Mouse (Mus musculus): ENCODE results near the gene Olfr1320. TPM values are rescaled to one million over a fixed set of nuclear protein-coding genes. Genes with fewer than 3 reads are reported as not detected.

Gene Olfr1320
- not detected in 2 replicates for polyA plus RNA-seq (2012; ENCODE audit: low replicate concordance)

GRCm38 (mm10) chrX:49672033-49672432 lies at the start of gene Olfr1320:
TSS of gene Olfr1320 (plus strand) at chrX:49672333.

Other genes starting within 250 kb of the Olfr1320 start
- not detected in 2 replicates for gene Arhgap36, start 208.4 kb upstream of the Olfr1320 start, polyA plus RNA-seq (2012; ENCODE audit: low replicate concordance)
- not detected in 2 replicates for gene Olfr1321, start 62.7 kb downstream of the Olfr1320 start, polyA plus RNA-seq (2012; ENCODE audit: low replicate concordance)
- gene Igsf1, start 125.4 kb downstream of the Olfr1320 start, polyA plus RNA-seq (2012; ENCODE audit: low replicate concordance), result not detected in 2 replicates
- gene Olfr1322, start 219.2 kb downstream of the Olfr1320 start, polyA plus RNA-seq (2012; ENCODE audit: low replicate concordance), result not detected in 2 replicates